Mouse (Mus musculus) ovary, adult 2 months (tissue): Measurements from ENCODE around the gene D230025D16Rik. TPM values are rescaled to one million over a fixed set of nuclear protein-coding genes. Genes with fewer than 3 reads are reported as not detected.

Experiments used
- polyA plus RNA-seq: library from polyadenylated mRNA; depleted of rRNA; stranded (reverse); fragments of >200 nt; gene quantifications from 2 replicates; pipeline ENCODE4 v1.2.3, GENCODE M21; 2012; rRNA removed

Gene D230025D16Rik
- 32.2 and 33.0 TPM in 2 replicates for polyA plus RNA-seq

DNA sequence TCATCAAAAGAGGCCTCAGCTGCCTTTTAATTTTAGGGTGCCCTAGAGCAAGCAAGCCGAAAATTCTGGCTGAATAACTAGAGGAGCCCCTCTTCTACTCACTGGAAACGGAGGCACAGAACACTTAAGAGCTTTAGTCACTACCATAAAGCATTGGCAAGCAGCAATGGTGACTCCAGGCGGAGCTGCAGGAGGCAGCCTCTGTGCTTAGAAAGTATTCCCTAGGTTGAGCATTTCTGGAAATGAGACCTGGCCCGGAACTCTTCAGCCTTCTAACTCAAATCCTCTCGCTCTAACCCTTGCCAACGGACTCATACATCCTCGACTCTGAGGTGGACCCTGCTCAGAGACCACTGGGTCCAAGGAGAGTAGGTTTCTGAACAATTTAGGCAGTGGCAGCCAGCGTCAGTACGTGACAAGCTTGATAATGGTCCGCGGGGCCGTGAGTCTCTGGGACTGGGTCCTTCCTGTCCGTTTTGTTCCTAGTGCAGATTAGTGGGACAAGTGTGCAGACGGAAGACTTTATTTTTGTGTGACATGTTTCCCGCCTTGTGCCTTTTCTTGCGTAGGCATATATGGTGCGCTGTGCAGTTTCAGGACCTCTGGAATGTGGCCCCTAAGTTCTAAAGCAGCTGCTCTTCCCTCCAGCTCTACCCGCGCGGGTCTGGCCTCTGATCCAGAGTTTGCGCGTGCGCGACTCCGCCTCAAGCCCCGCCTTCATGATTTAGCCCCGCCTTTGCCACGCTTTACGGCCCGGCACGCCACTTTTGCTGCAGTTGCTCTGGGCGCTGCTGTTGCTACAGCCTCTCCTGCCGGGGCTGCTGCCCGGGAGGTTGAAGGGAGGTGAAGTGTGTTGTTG is at the start of gene D230025D16Rik:
D230025D16Rik (plus strand) TSS at position 733 of the 859 bp plus-strand sequence.

DNA sequence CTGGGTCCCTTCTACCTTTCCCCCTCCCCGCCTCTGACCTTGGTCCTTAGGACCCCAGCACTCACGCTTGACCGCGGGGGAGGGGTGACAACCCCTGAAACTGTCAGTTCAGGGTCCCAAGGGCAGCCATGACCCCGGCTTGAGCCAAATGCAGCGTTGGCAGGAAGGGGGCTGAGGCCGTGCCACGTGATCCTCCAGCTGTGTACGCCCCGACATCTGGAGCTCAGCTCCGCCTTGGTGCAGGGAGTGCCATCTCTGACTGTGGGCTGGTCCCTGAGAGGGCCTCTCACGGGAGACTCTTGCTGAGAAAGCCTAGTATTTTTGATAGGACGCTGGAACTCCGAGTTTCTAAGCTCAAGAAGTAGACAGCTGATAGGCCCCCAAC is 30.0 kb downstream of the D230025D16Rik start, which contains the start of gene B3gnt9:
B3gnt9 (minus strand) TSS at position 188 of the 385 bp plus-strand sequence.

GRCm38 (mm10) chr8:105264024-105264982 is 39.4 kb downstream of the D230025D16Rik start, which contains the start of the genes Tradd and Fbxl8:
Tradd (minus strand) TSS chr8:105264609.
Fbxl8 (plus strand) TSS chr8:105264648.

GRCm38 (mm10) chr8:105269461-105269947 is 44.6 kb downstream of the D230025D16Rik start, which contains the start of gene Hsf4:
Hsf4 (plus strand) TSS chr8:105269801.

DNA sequence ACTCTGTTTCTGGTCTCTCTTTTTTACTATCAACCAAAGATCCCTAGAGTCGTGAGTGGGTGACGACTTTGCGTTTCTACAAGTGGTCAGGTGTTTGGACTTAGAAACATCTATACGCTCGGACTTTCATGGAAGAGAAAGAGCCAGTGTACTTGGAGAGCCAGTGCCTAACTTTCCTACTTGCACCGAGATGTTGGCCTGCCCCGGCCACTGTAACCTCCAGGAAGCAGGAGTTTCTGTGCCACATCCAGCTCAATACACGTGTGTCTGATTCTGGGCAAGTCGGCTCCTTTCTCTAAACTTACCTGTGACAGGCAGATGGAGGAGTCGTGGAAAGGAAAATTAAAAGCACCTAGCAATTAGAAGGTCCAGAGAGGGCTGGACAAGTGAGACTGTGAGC is 50.9 kb downstream of the D230025D16Rik start, which contains the start of gene Nol3:
Nol3 (plus strand) TSS at position 301 of the 400 bp plus-strand sequence.

GRCm38 (mm10) chr8:105289805-105290460 is 65.0 kb downstream of the D230025D16Rik start, which contains the start of gene 4931428F04Rik:
4931428F04Rik (minus strand) TSS chr8:105289864.

DNA sequence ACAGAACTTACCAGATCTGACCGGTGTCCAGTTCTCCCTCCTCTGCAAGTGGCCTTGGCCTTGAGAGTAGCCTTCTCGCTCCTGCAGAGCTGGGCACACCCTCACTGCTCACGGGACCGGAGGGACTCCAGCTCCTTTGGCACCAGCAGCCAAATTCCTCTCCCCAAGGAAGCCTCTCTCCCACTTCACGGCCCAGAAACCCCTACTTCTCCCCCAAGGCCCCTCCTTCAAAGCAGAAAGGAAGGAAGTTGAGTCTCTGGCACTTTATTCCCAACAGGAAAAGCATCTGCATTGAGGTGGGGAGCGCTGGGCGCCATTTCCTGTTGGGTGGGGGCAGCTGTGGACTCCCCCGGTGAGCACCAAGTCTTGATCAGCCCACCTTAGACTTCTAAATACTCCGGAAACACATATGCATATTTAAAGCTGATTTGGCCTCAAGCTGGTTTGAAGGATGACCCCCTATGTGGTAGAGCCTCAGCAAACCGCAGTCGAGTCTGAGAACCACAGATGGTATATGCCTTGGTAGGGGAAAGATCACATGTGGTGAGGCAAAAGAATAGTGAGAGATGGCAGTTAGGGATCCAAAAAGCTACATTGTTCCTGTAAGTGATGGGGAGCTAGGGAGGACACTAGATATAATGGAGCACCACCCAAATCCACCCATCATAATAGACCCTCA is 71.1 kb downstream of the D230025D16Rik start, which contains the start of gene Exoc3l:
Exoc3l (minus strand) TSS at position 207 of the 679 bp plus-strand sequence.

DNA sequence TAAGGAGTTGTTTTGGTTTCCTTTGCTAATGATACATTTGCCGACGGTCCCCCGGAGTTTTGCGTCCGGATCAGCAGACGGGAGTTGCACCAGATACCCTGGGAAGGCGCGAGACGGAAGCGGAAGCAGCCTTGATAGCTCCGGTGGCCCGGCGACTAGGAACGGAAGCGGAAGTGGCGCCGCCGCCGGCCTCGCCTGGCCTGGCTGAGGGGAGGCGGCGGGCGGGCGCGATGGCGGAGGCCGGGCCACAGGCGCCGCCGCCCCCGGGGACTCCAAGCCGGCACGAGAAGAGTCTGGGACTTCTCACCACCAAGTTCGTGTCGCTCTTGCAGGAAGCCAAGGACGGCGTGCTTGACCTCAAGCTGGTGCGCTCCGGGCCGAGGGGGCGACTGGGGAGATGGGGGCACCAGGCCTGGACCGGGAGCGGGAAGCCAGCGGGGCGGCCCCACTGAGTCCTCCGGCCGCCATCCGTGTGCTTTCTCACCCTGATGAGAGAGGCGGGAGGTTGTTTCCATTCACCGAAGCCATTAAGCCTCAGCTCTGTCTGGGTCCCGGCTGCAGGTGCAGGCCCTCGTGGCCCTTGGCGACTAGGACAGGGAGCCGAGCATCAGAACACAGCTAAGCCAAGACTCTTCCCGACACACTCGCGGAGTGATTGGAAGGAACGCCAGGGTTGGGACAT is 72.7 kb downstream of the D230025D16Rik start, which contains the start of gene E2f4:
E2f4 (plus strand) TSS at position 153 of the 682 bp plus-strand sequence.

Other genes starting within 250 kb of the D230025D16Rik start
- not detected in 2 replicates for gene Ces2h, start 224.3 kb upstream of the D230025D16Rik start, polyA plus RNA-seq
- gene Ces3a, start 176.5 kb upstream of the D230025D16Rik start, polyA plus RNA-seq = 0.15 and 0.67 TPM in 2 replicates
- gene Ces3b, start 141.4 kb upstream of the D230025D16Rik start, polyA plus RNA-seq = 0.15 and 0.81 TPM in 2 replicates
- not detected in 2 replicates for gene Ces4a, start 93.3 kb upstream of the D230025D16Rik start, polyA plus RNA-seq
- gene Cbfb, start 54.5 kb upstream of the D230025D16Rik start, polyA plus RNA-seq = 10.4 and 10.6 TPM in 2 replicates
- gene B3gnt9, start 30.0 kb downstream of the D230025D16Rik start, polyA plus RNA-seq = 49.7 and 92.5 TPM in 2 replicates
- gene Tradd, start 39.5 kb downstream of the D230025D16Rik start, polyA plus RNA-seq = 24.8 and 29.8 TPM in 2 replicates
- gene Fbxl8, start 39.5 kb downstream of the D230025D16Rik start, polyA plus RNA-seq = 14.3 and 16.9 TPM in 2 replicates
- 2.3 and 2.4 TPM in 2 replicates for gene Hsf4, start 44.7 kb downstream of the D230025D16Rik start, polyA plus RNA-seq
- gene Nol3, start 51.0 kb downstream of the D230025D16Rik start, polyA plus RNA-seq = 2.5 and 3.0 TPM in 2 replicates
- 16.1 and 18.2 TPM in 2 replicates for gene 4931428F04Rik, start 64.7 kb downstream of the D230025D16Rik start, polyA plus RNA-seq
- gene Exoc3l, start 71.0 kb downstream of the D230025D16Rik start, polyA plus RNA-seq = 67.0 and 69.6 TPM in 2 replicates
- 160 and 176 TPM in 2 replicates for gene E2f4, start 72.5 kb downstream of the D230025D16Rik start, polyA plus RNA-seq
- gene Elmo3, start 80.5 kb downstream of the D230025D16Rik start, polyA plus RNA-seq = 30.6 and 31.0 TPM in 2 replicates
- 8.0 and 9.1 TPM in 2 replicates for gene Lrrc29, start 101.1 kb downstream of the D230025D16Rik start, polyA plus RNA-seq
- gene Tmem208, start 101.2 kb downstream of the D230025D16Rik start, polyA plus RNA-seq = 106 and 112 TPM in 2 replicates
- gene Fhod1, start 122.8 kb downstream of the D230025D16Rik start, polyA plus RNA-seq = 22.3 TPM in 2 replicates
- 6.2 and 6.8 TPM in 2 replicates for gene Slc9a5, start 123.7 kb downstream of the D230025D16Rik start, polyA plus RNA-seq
- gene Plekhg4, start 148.1 kb downstream of the D230025D16Rik start, polyA plus RNA-seq = 61.3 and 98.2 TPM in 2 replicates
- 0.06 and 0.08 TPM in 2 replicates for gene Kctd19, start 188.4 kb downstream of the D230025D16Rik start, polyA plus RNA-seq
- 4.7 TPM in 2 replicates for gene Lrrc36, start 188.4 kb downstream of the D230025D16Rik start, polyA plus RNA-seq
- 157 and 231 TPM in 2 replicates for gene Tppp3, start 246.4 kb downstream of the D230025D16Rik start, polyA plus RNA-seq